8 mouse cellular contexts compared by ENCODE assay signal in the genomic region with DNA sequence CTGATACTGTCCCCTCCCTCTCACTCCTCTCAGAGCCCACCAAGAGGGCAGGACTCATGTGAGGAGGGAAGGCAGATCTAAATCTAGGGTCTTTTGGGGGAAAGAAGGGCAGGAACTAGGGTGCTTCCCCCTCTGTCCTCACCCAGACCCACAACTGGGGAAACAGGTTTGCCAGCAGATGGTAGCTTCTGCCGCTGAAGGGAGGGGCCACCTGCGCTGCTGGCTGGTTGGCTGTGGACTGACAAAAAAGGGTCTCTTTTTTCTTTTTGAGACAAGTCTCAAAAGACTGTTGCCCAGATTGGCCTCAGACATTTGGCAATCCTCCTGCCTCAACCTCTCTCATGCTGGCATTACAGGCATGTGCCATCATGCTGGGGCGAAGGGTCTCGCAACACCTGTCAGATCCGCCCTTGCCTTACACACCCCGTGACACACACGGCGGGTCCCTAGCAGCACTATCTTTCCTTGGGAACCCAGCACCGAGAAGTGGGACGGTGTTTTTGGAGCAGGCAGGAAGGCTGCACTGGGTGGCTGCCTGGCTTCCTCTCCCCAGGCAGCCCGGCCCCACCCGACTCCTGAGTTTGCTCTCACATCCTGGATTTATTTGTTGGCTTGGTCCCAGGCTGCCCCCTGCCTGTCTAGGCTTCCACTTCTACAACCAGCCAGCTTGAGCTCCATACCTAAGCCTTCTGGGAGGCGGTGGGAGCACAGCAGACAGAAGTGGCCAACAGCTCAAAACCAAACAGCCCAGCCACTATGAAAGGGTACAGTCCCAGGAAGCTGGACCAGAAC. TPM values are rescaled to one million over a fixed set of nuclear protein-coding genes. Genes with fewer than 3 reads are reported as not detected.
DNase-seq lines count a peak whose midpoint lies in the region; ATAC-seq and TF ChIP-seq lines count a peak whose summit lies in the region.

No protein-coding gene starts in this region.

- H3K9me3 ChIP-seq in G1E (replicated peaks): no peaks in the 10 kb centered on the region
- H3K9me3 ChIP-seq in heart, embryonic 11.5 days (replicated peaks; ENCODE audit: control insufficient read depth, low read length): no peaks in the 10 kb centered on the region
- no peaks in the 10 kb centered on the region for H3K9me3 ChIP-seq in kidney, postnatal 0 days (replicated peaks; ENCODE audit: low read length)

- H3K9ac ChIP-seq in heart, embryonic 11.5 days (ENCODE audit: low read depth, low read length): peak overlapping the region; percentile 62
- peak overlapping the region; percentile 32; the same call in 1 of the 2 replicates for H3K9ac ChIP-seq in kidney, postnatal 0 days (ENCODE audit: low read depth, low read length)

- peak overlapping the region; percentile 99 for H3K4me2 ChIP-seq in heart, embryonic 11.5 days
- H3K4me2 ChIP-seq in kidney, postnatal 0 days (ENCODE audit: low read length): peak overlapping the region; percentile 90

- DNase-seq in adrenal gland, adult 2 months: peak; percentile 52
- DNase-seq in adrenal gland, adult 18-20 months (ENCODE audit: low spot score in 2 of 2): no peak
- peak; percentile 34 for DNase-seq in G1E (ENCODE audit: low spot score)
- peak; percentile 75 for DNase-seq in kidney, postnatal 0 days (ENCODE audit: low spot score)
- DNase-seq in thymus, postnatal 4 days: peak; percentile 72

- peaks cover 75% of the 10 kb centered on the region for H3K4me1 ChIP-seq in G1E (ENCODE audit: insufficient read depth, low read depth, low read length)
- peaks cover 34% of the 10 kb centered on the region for H3K4me1 ChIP-seq in heart, embryonic 11.5 days (ENCODE audit: control insufficient read depth, insufficient read depth, low read length)
- peaks cover 17% of the 10 kb centered on the region for H3K4me1 ChIP-seq in kidney, postnatal 0 days (replicated peaks; ENCODE audit: insufficient read depth, low read length)

- H3K4me3 ChIP-seq in G1E (ENCODE audit: low read depth, low read length): peak overlapping the region; percentile 86; the same call in 1 of the 2 replicates
- peak overlapping the region; percentile 79; the same call in 1 of the 2 replicates for H3K4me3 ChIP-seq in heart, embryonic 11.5 days (ENCODE audit: low read depth, low read length)
- peak overlapping the region; percentile 8; the same call in 1 of the 2 replicates for H3K4me3 ChIP-seq in kidney, postnatal 0 days (replicated peaks; ENCODE audit: low read depth, low read length)

- 25% methylated on average over 13 of the region's 13 CpGs for WGBS in heart, embryonic 11.5 days (ENCODE audit: insufficient replicate concordance)
- 31% methylated on average over 13 of the region's 13 CpGs for WGBS in kidney, postnatal 0 days

- no peak for TF ChIP-seq CTCF in G1E (IDR thresholded peaks at IDR 0.05; ENCODE audit: low read depth, low read length)
- TF ChIP-seq CTCF in kidney, postnatal 0 days (IDR thresholded peaks at IDR 0.05; ENCODE audit: low read depth): peak; percentile 64

- H3K36me3 ChIP-seq in G1E (replicated peaks): peaks cover 51% of the 10 kb centered on the region
- H3K36me3 ChIP-seq in heart, embryonic 11.5 days (ENCODE audit: control insufficient read depth, insufficient read depth, low read length): no peaks in the 10 kb centered on the region
- H3K36me3 ChIP-seq in kidney, postnatal 0 days (ENCODE audit: insufficient read depth, low read length): no peaks in the 10 kb centered on the region

- H3K27ac ChIP-seq in heart, embryonic 11.5 days (ENCODE audit: low read depth, low read length): no peak overlapping the region
- H3K27ac ChIP-seq in kidney, postnatal 0 days: peak overlapping the region; percentile 3; the same call in 1 of the 2 replicates

- no peaks in the 10 kb centered on the region for H3K27me3 ChIP-seq in G1E (ENCODE audit: insufficient read depth, low read length)
- peaks cover 13% of the 10 kb centered on the region for H3K27me3 ChIP-seq in heart, embryonic 11.5 days (ENCODE audit: control insufficient read depth, insufficient read depth, low read length)
- H3K27me3 ChIP-seq in kidney, postnatal 0 days (ENCODE audit: insufficient read depth, low read length): no peaks in the 10 kb centered on the region

- ATAC-seq in G1E (ENCODE audit: extremely low read depth, insufficient number of reproducible peaks, low FRiP score, poor library complexity, severe bottlenecking): no peak
- no peak for ATAC-seq in heart, embryonic 11.5 days (replicated peaks; ENCODE audit: insufficient number of reproducible peaks, low FRiP score, low TSS enrichment)
- ATAC-seq in kidney, postnatal 0 days (replicated peaks; ENCODE audit: low FRiP score, low read depth): no peak
- ATAC-seq in megakaryocyte, adult 5-6 weeks (ENCODE audit: poor library complexity, severe bottlenecking): peak; percentile 7
- ATAC-seq in frontal cortex, adult (ENCODE audit: low TSS enrichment): no peak

RNA-seq across cellular contexts. Expression of a gene that starts 1.8 kb away (rescaled TPM):
- total RNA-seq in adrenal gland, adult 2 months (2021): 1 to 10 TPM; 5.5 to 7.1 TPM
- 22.5 and 30.8 TPM in 2 replicates for polyA plus RNA-seq in adrenal gland, adult 2 months (2012; rRNA removed)
- 1 to 10 TPM; 8.5 to 9.8 TPM for total RNA-seq in adrenal gland, adult 18-20 months (2021)
- 26.1 and 37.4 TPM in 2 replicates for total RNA-seq in G1E (2014; fragmentation: Nextera tagmentation)
- 28.1 and 32.5 TPM in 2 replicates for total RNA-seq in G1E (2017)
- 56.7 and 64.7 TPM in 2 replicates for polyA plus RNA-seq in G1E (2012)
- 1.4 and 1.6 TPM in 2 replicates for polyA plus RNA-seq in heart, embryonic 11.5 days (2014; fragmentation: Nextera tagmentation; extraction: Ambion mirVana)
- polyA plus RNA-seq in kidney, postnatal 0 days (2015; fragmentation: Nextera tagmentation; extraction: Ambion mirVana): 2.9 and 3.9 TPM in 2 replicates
- 42.1 and 52.5 TPM in 2 replicates for total RNA-seq in megakaryocyte, adult 5-6 weeks (2015)
- total RNA-seq in megakaryocyte, adult 5-6 weeks (2017): 29.1 and 35.9 TPM in 2 replicates

RNA-seq across cellular contexts. Expression of a gene that starts 4.2 kb away (rescaled TPM):
- total RNA-seq in adrenal gland, adult 2 months (2021): 10 to 100 TPM; 51.6 to 71.6 TPM
- 38.4 and 45.5 TPM in 2 replicates for polyA plus RNA-seq in adrenal gland, adult 2 months (2012; rRNA removed)
- 10 to 100 TPM; 49.6 to 52.2 TPM for total RNA-seq in adrenal gland, adult 18-20 months (2021)
- total RNA-seq in G1E (2014; fragmentation: Nextera tagmentation) (36.2 TPM in 2 replicates), G1E (2017) (202 and 222 TPM in 2 replicates)
- 331 and 365 TPM in 2 replicates for polyA plus RNA-seq in G1E (2012)
- 135 and 149 TPM in 2 replicates for polyA plus RNA-seq in heart, embryonic 11.5 days (2014; fragmentation: Nextera tagmentation; extraction: Ambion mirVana)
- 153 and 154 TPM in 2 replicates for polyA plus RNA-seq in kidney, postnatal 0 days (2015; fragmentation: Nextera tagmentation; extraction: Ambion mirVana)
- 204 and 210 TPM in 2 replicates for total RNA-seq in megakaryocyte, adult 5-6 weeks (2015)
- 165 and 180 TPM in 2 replicates for total RNA-seq in megakaryocyte, adult 5-6 weeks (2017)

RNA-seq across cellular contexts. Expression of a gene that starts 27.9 kb away (rescaled TPM):
- total RNA-seq in adrenal gland, adult 2 months (2021): 10 to 100 TPM; 12.0 to 14.5 TPM
- 27.6 and 30.2 TPM in 2 replicates for polyA plus RNA-seq in adrenal gland, adult 2 months (2012; rRNA removed)
- total RNA-seq in adrenal gland, adult 18-20 months (2021): 10 to 100 TPM; 11.0 to 14.0 TPM
- total RNA-seq in G1E (2014; fragmentation: Nextera tagmentation) (1.3 TPM in 1 of 2 replicates, not detected in the other), G1E (2017) (5.8 and 7.3 TPM in 2 replicates)
- polyA plus RNA-seq in G1E (2012): 1.8 and 2.2 TPM in 2 replicates
- polyA plus RNA-seq in heart, embryonic 11.5 days (2014; fragmentation: Nextera tagmentation; extraction: Ambion mirVana): 12.6 and 19.1 TPM in 2 replicates
- 42.3 and 45.7 TPM in 2 replicates for polyA plus RNA-seq in kidney, postnatal 0 days (2015; fragmentation: Nextera tagmentation; extraction: Ambion mirVana)
- total RNA-seq in megakaryocyte, adult 5-6 weeks (2015): 4.6 and 5.2 TPM in 2 replicates
- total RNA-seq in megakaryocyte, adult 5-6 weeks (2017): 2.0 and 3.5 TPM in 2 replicates

Comparison
In these comparisons a context has a peak if more than half of its experiments do, and no peak if none do; other contexts are left out.
1. DNase-seq: peak in adrenal gland, adult 2 months (single experiment), G1E (single experiment), kidney, postnatal 0 days (single experiment) and thymus, postnatal 4 days (single experiment); none in adrenal gland, adult 18-20 months (0 of 2).
2. H3K4me3 ChIP-seq: peak in every context shown above with its lines; median percentile 86 in G1E; 79 in heart, embryonic 11.5 days; 8 in kidney, postnatal 0 days.